Mouse (Mus musculus): ENCODE data around the gene Dnajc2. TPM values are rescaled to one million over a fixed set of nuclear protein-coding genes. Genes with fewer than 3 reads are reported as not detected.
"Not testable (repeated sequence)": the region's sequence is repeated elsewhere in the genome, so short reads cannot be mapped to it uniquely, and the experiment has no call there.

Dnajc2 gene
- polyA plus RNA-seq, 1 experiment = 21.3 TPM

DNA sequence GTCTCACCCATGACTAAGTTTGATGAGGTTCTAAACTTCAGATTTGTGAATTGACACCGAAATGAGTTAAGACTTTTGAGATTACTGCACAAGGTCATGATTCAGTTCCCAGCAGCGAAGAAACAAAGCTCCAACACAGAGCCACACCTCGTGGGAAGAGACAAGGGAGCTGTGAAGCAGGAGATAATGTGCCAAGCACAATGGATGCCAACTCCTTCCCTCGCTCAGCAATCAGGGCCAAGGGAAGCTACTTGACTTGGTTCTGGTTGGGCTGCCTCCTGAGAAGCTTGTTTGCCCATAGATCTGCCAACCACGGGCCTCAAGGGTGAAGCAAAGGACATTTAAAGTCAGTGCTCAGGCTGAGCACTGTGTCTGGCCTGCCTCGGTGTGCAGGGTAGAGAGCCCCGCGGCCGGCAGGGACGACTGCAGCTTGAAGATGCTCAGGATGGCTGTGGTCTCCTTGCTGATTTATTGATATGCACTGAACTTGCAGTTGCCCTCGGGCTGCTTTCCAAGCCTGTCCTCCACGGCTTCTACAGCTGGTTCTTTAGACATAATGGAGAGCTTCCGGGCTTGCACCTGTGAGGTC lies 72.8 kb downstream of the Dnajc2 start:
- H3K27ac ChIP-seq (ENCODE audit: insufficient read depth, low read length) = no peak overlapping the region
- TF ChIP-seq CTCF (IDR thresholded peaks at IDR 0.05; ENCODE audit: extremely low read depth, insufficient read depth, low read length) (no peak), POLR2A (IDR thresholded peaks at IDR 0.05; ENCODE audit: extremely low read depth, insufficient read depth, low read length) (no peak)
- H3K4me3 ChIP-seq (ENCODE audit: insufficient read depth, low read length) = no peak overlapping the region
- no peaks in the 10 kb centered on the region for H3K4me1 ChIP-seq (ENCODE audit: control insufficient read depth, insufficient read depth, low read length)

DNA sequence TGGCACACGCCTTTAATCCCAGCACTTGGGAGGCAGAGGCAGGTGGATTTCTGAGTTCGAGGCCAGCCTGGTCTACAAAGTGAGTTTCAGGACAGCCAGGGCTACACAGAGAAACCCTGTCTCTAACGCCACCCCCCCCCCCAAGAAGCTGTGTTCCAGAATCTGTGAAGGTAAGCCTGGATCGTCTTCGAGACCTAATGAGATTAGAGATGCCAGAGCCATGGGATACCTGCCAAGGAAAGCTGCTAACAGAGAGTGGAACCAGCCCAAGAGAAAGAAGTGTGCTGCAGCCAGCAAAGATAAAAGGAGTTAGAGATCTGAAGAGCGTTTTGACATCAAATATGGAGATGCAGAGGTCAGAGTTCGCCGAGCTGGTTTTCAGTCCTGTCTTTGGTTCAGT lies 77.0 kb downstream of the Dnajc2 start:
- not testable (repeated sequence) for H3K4me3 ChIP-seq (ENCODE audit: insufficient read depth, low read length); H3K4me1 ChIP-seq (ENCODE audit: control insufficient read depth, insufficient read depth, low read length); H3K27ac ChIP-seq (ENCODE audit: insufficient read depth, low read length)

Other genes with a start within 250 kb of the Dnajc2 start
- 0.09 TPM in 1 of 2 replicates, not detected in the other for gene Lrrc17, start 241.7 kb downstream of the Dnajc2 start, polyA plus RNA-seq (2012; rRNA removed)
- 0.28 and 0.48 TPM in 2 replicates for gene Fbxl13, start 139.6 kb downstream of the Dnajc2 start, polyA plus RNA-seq (2012; rRNA removed)
- gene Armc10, start 139.4 kb downstream of the Dnajc2 start, polyA plus RNA-seq (2012; rRNA removed) = 25.7 and 26.0 TPM in 2 replicates
- gene Napepld, start 83.9 kb downstream of the Dnajc2 start, polyA plus RNA-seq (2012; rRNA removed) = 9.5 and 10.2 TPM in 2 replicates
- 54.9 and 59.1 TPM in 2 replicates for gene Pmpcb, start 48.1 kb downstream of the Dnajc2 start, polyA plus RNA-seq (2012; rRNA removed)
- 92.2 and 93.8 TPM in 2 replicates for gene Psmc2, start within 50 bp of the Dnajc2 start, polyA plus RNA-seq (2012; rRNA removed)
- gene Slc26a5, start 80.4 kb upstream of the Dnajc2 start, polyA plus RNA-seq (2012; rRNA removed) = 0.09 and 0.29 TPM in 2 replicates

All from cortical plate, adult 2 months (tissue).